29 mouse cellular contexts compared by ENCODE assay signal in the genomic region with DNA sequence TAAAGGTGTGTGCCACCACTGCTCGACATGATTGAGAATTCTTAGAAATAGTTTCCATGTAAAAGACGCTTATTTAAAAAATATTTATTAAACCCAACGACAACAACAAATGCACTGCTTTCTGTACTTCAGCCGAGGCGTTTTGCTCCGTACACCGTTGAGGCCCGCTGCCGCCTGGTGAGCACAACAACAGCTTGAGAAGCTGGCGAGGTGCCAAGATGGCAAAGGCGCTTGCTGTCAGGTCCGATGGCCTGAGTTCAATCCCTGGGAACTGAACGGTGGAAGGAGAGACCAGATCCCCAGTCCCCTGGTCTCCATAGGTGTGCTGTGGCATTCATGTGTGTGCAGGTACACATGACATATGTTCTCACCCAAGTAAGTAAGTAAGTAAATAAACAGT. TPM values are rescaled to one million over a fixed set of nuclear protein-coding genes. Genes with fewer than 3 reads are reported as not detected.
DNase-seq lines count a peak whose midpoint lies in the region; ATAC-seq lines count a peak whose summit lies in the region.
"Had no signal": no experiment of that assay in that cellular context is flagged by ENCODE, and none has a peak within 500 bp of the region (broad histone marks: within the 10 kb centered on the region; RNA-seq: fewer than 3 reads in every experiment).

No protein-coding gene starts in this region.

- 53% methylated on average over 13 of the region's 13 CpGs for WGBS in forebrain, embryonic 14.5 days
- WGBS in forebrain, embryonic 11.5 days, result 90% methylated on average over 13 of the region's 13 CpGs

- H3K4me3 ChIP-seq in forebrain, embryonic 14.5 days (ENCODE audit: low read depth, low read length), result no peak overlapping the region
- H3K4me3 ChIP-seq in forebrain, embryonic 11.5 days (ENCODE audit: low read depth, low read length), result no peak overlapping the region
- H3K4me3 ChIP-seq: embryonic facial prominence, embryonic 13.5 days; heart, adult 2 months; intestine, embryonic 15.5 days; left cerebral cortex, adult 2 months; liver, embryonic 13.5 days; lung, embryonic 15.5 days; midbrain, embryonic 10.5 days; neural tube, embryonic 15.5 days had no signal

- no peaks in the 10 kb centered on the region for H3K4me1 ChIP-seq in forebrain, embryonic 14.5 days (ENCODE audit: control insufficient read depth, insufficient read depth, low read length)
- H3K4me1 ChIP-seq in forebrain, embryonic 11.5 days (replicated peaks; ENCODE audit: control insufficient read depth, insufficient read depth, low read length), result no peaks in the 10 kb centered on the region
- H3K4me1 ChIP-seq: embryonic facial prominence, embryonic 13.5 days; intestine, embryonic 15.5 days; liver, embryonic 13.5 days; midbrain, embryonic 10.5 days; neural tube, embryonic 15.5 days had no signal

- H3K4me2 ChIP-seq in forebrain, embryonic 14.5 days (ENCODE audit: low read length), result no peak overlapping the region
- no peak overlapping the region for H3K4me2 ChIP-seq in forebrain, embryonic 11.5 days (ENCODE audit: low read depth, low read length, severe bottlenecking)
- H3K4me2 ChIP-seq: embryonic facial prominence, embryonic 13.5 days; hindbrain, embryonic 14.5 days; intestine, embryonic 15.5 days; liver, embryonic 13.5 days; lung, embryonic 15.5 days; neural tube, embryonic 15.5 days had no signal

- ATAC-seq in forebrain, embryonic 14.5 days, result no peak
- ATAC-seq in forebrain, embryonic 11.5 days (replicated peaks; ENCODE audit: low FRiP score), result no peak
- ATAC-seq: forebrain, embryonic 16.5 days; intestine, embryonic 15.5 days had no signal

- no peaks in the 10 kb centered on the region for H3K9me3 ChIP-seq in forebrain, embryonic 14.5 days (replicated peaks; ENCODE audit: control insufficient read depth, low read length)
- no peaks in the 10 kb centered on the region for H3K9me3 ChIP-seq in forebrain, embryonic 11.5 days (ENCODE audit: control insufficient read depth, low read length)
- H3K9me3 ChIP-seq: embryonic facial prominence, embryonic 13.5 days; intestine, embryonic 15.5 days; liver, embryonic 13.5 days; lung, embryonic 15.5 days; midbrain, embryonic 10.5 days; neural tube, embryonic 15.5 days had no signal

- no peak overlapping the region for H3K9ac ChIP-seq in forebrain, embryonic 14.5 days (ENCODE audit: low read length)
- no peak overlapping the region for H3K9ac ChIP-seq in forebrain, embryonic 11.5 days (ENCODE audit: low read length)
- H3K9ac ChIP-seq: embryonic facial prominence, embryonic 13.5 days; hindbrain, embryonic 14.5 days; intestine, embryonic 15.5 days; liver, embryonic 13.5 days; lung, embryonic 15.5 days; neural tube, embryonic 15.5 days had no signal

- DNase-seq in forebrain, embryonic 14.5 days (ENCODE audit: low spot score), result peak; percentile 42
- DNase-seq in forebrain, embryonic 11.5 days (ENCODE audit: low spot score), result no peak
- peak; percentile 35 for DNase-seq in kidney, postnatal 10 days
- no peak for DNase-seq in kidney, postnatal 14 days
- peak; percentile 22 for DNase-seq in retina, postnatal 1 day
- DNase-seq in retina, embryonic 14.5 days (ENCODE audit: low spot score), result no peak
- DNase-seq in adrenal gland, postnatal 4 days (ENCODE audit: low spot score in 2 of 2), result no peak
- DNase-seq: adrenal gland, adult 8-10 months; B cell, adult 2 months; cerebellum, adult 11-12 months; heart, adult 2 months; kidney, adult 9 months; kidney, postnatal 4 days; layer of hippocampus, adult 9-11 months; liver, embryonic 13.5 days; right cerebral cortex, postnatal 25 days; thymus, adult 2 months had no signal

- no peaks in the 10 kb centered on the region for H3K27me3 ChIP-seq in forebrain, embryonic 14.5 days (replicated peaks; ENCODE audit: control insufficient read depth, insufficient read depth, low read length)
- no peaks in the 10 kb centered on the region for H3K27me3 ChIP-seq in forebrain, embryonic 11.5 days (ENCODE audit: control insufficient read depth, insufficient read depth, low read length)
- H3K27me3 ChIP-seq: embryonic facial prominence, embryonic 13.5 days; intestine, embryonic 15.5 days; liver, embryonic 13.5 days; lung, embryonic 15.5 days; neural tube, embryonic 15.5 days had no signal

- no peaks in the 10 kb centered on the region for H3K36me3 ChIP-seq in forebrain, embryonic 14.5 days (ENCODE audit: control insufficient read depth, insufficient read depth, low read length)
- no peaks in the 10 kb centered on the region for H3K36me3 ChIP-seq in forebrain, embryonic 11.5 days (ENCODE audit: control insufficient read depth, insufficient read depth, low read length)
- H3K36me3 ChIP-seq: embryonic facial prominence, embryonic 13.5 days; intestine, embryonic 15.5 days; liver, embryonic 13.5 days; lung, embryonic 15.5 days; midbrain, embryonic 10.5 days; neural tube, embryonic 15.5 days had no signal

- no peak overlapping the region for H3K27ac ChIP-seq in forebrain, embryonic 14.5 days (ENCODE audit: low read depth, low read length)
- H3K27ac ChIP-seq in forebrain, embryonic 11.5 days (ENCODE audit: low read depth, low read length), result no peak overlapping the region
- H3K27ac ChIP-seq: embryonic facial prominence, embryonic 13.5 days; heart, adult 2 months; hindbrain, embryonic 14.5 days; intestine, embryonic 15.5 days; left cerebral cortex, adult 2 months; liver, embryonic 13.5 days; lung, embryonic 15.5 days; macrophage; midbrain, embryonic 10.5 days; neural tube, embryonic 15.5 days had no signal

RNA-seq across cellular contexts. Expression of a gene that starts 9.7 kb away (rescaled TPM):
- polyA plus RNA-seq in forebrain, embryonic 14.5 days (2014; fragmentation: Nextera tagmentation; extraction: Ambion mirVana), result not detected in 2 replicates
- polyA plus RNA-seq in forebrain, embryonic 11.5 days (2014; fragmentation: Nextera tagmentation; extraction: Ambion mirVana), result not detected in 2 replicates
- not detected for total RNA-seq in adrenal gland, postnatal 4 days (2021)
- total RNA-seq: gastrocnemius, adult 8-10 months; left cerebral cortex, adult 2 months had no signal
- polyA plus RNA-seq: embryonic facial prominence, embryonic 13.5 days; forebrain, embryonic 16.5 days; hindbrain, embryonic 14.5 days; intestine, embryonic 15.5 days; limb, embryonic 11.5 days; liver, embryonic 13.5 days; macrophage; midbrain, embryonic 10.5 days; neural tube, embryonic 15.5 days; stomach, embryonic 14.5 days had no signal

RNA-seq across cellular contexts. Expression of a gene that starts 38.0 kb away (rescaled TPM):
- polyA plus RNA-seq in forebrain, embryonic 14.5 days (2014; fragmentation: Nextera tagmentation; extraction: Ambion mirVana), result 24.4 and 38.6 TPM in 2 replicates
- 22.7 and 25.3 TPM in 2 replicates for polyA plus RNA-seq in forebrain, embryonic 11.5 days (2014; fragmentation: Nextera tagmentation; extraction: Ambion mirVana)
- 10 to 100 TPM; 23.7 to 25.1 TPM for total RNA-seq in adrenal gland, postnatal 4 days (2021)

Comparison
In these comparisons a context has a peak if more than half of its experiments do, and no peak if none do; other contexts are left out.
1. DNase-seq: peak in forebrain, embryonic 14.5 days (single experiment), kidney, postnatal 10 days (single experiment) and retina, postnatal 1 day (single experiment); none in forebrain, embryonic 11.5 days (single experiment), kidney, postnatal 14 days (single experiment), retina, embryonic 14.5 days (single experiment) and adrenal gland, postnatal 4 days (0 of 2).